Mouse (Mus musculus): Measurements from ENCODE around the gene Mepce.

GRCm38 (mm10) chr5:137784546-137784945 lies 2.9 kb downstream of the Mepce start:
- TF ChIP-seq CTCF (IDR thresholded peaks at IDR 0.05; ENCODE audit: low read depth): no peak
- TF ChIP-seq EP300 (IDR thresholded peaks at IDR 0.05; ENCODE audit: low read depth): no peak
